Mouse (Mus musculus) thymus, postnatal 10 days (tissue): ENCODE data around the gene T2.
A peak's percentile ranks its signal among the peaks of the same experiment; 100 is the strongest.
"Not testable (repeated sequence)": the region's sequence is repeated elsewhere in the genome, so short reads cannot be mapped to it uniquely, and the experiment has no call there.

Experiments used
- DNase-seq, 2 experiments: peaks; one replicate each; pipeline ENCODE4 v3.0.0; 2021; ENCODE audit warnings: low spot score in 2 of 2

Gene T2

GRCm38 (mm10) chr17:8367514-8368480 lies 12.0 kb downstream of the T2 start:
- no peak for DNase-seq

- no peak for DNase-seq
Observed at GRCm38 (mm10) chr17:8368570-8368969, 12.8 kb downstream of the T2 start.

DNA sequence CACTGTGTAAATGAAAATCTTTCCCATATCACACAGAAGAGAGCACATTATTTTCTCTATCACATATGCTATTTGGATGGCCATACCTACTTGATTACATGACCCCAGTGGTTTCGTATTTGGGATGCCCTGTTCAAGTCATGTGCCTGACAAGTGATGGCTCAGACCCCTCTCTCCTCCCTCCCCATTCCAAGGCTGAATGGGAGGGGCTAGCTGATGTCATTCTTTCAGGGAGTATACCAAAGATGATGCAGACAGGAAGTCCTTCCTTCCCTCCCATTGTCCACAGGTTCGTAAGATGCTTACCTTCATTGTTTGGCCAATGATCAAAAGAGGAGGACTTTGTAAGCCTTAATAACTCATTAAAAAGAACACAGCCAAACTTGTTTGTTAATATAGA lies 13.4 kb downstream of the T2 start:
- no peak for DNase-seq

DNA sequence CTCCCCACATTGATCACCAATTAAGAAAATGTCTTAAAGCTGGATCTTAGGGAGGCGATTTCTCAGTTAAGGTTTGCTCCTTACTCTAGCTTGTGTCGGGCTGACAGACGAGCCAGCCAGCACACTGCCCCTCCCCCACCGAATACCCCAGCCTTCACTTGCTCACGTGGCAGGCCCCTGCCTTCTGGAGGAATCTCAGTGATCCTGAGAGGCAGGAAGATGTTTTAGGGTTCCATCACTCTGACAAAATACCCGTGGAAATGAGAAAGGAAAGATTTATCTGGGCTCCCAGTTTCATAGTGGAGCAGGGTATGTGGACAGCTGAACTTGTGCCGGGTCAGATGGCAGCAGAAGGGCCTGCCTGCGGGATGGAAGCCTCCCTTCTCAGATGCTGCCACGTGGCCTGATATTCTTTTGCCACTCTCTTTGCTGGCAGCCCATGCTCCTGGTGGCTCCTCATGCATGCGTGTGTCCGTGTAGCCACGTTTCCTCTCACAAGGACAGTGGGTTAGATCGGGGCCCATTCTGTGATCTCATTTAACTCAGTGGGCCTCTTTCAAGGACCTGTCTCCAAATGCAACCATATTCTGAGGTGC lies 14.9 kb downstream of the T2 start:
- DNase-seq = no peak

DNA sequence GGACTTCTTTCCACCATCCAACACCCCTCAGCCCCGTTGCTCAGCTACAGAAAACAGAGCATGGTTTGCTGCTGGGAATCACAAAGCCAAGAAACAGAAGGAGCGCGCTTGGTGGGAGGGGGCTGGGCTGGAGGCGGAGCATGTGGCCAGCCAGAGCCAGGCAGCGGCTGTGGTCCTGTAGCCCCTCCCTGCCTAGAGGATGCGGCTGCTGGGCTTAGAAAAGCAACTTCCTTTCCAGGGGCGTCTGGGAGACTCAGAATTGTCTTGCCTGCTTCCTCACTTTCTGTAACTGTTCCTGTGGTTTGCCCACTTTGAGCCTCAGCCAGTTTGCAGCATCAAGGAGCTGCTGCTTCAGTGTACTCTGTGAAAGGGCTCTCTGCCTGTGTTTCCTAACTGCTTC lies 16.0 kb downstream of the T2 start:
- peak; percentile 68 to 75 for DNase-seq

DNA sequence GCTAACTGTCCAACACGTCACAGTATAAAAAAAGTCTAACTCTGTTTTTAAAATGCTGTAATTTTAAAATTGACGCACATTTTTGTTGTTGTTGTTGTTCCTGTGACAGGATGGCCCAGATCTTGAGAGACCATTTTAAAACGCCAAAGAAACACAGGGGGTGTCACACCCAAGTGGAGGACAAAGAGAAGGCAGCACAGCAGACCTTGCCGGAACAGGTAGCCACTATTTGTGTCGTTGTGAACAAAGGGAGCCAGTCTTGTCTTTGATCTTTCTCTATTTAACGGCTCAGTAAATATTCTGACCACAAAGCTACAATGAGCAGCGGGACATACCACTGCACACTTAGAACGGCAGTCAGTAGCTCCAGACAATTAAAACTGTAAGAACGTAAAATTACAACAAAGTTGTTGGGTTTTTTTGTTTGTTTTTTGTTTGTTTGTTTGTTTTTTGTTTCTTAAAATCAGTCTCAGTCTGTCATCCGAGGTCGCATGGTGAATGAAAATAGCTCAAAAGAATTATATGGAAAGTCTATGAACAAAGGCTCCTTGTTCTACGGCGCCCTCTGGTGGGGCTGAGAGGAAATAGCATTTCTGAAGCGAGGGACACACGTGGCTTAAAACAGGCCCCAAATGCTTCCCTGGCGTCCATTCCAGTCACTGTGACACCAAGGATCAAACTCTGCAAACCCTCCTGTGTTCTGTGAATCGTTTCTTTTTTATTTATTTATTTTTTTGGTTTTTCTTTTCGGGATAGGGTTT lies 16.7 kb downstream of the T2 start:
- peak; percentile 70 to 83 for DNase-seq

DNA sequence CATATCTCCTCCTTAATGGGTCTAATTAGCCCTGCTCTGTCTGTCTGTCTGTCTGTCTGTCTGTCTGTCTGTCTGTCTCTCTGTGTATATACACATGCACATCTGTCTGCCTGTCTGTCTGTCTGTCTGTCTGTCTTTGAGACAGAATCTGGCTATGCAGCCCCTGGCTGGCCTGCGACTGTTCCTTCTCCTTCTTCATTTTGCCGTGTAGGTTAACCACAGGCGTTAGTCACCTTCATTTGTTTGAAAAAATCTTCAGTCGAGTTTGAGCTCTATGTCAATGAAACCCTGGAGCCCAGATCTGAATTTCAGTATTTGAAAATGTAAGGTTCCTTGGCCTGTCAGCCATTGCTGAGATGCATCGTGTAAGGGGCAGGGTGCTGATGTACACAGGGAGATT lies 21.5 kb downstream of the T2 start:
- no peak for DNase-seq

GRCm38 (mm10) chr17:8385441-8385840 lies 29.6 kb downstream of the T2 start:
- DNase-seq = no peak

DNA sequence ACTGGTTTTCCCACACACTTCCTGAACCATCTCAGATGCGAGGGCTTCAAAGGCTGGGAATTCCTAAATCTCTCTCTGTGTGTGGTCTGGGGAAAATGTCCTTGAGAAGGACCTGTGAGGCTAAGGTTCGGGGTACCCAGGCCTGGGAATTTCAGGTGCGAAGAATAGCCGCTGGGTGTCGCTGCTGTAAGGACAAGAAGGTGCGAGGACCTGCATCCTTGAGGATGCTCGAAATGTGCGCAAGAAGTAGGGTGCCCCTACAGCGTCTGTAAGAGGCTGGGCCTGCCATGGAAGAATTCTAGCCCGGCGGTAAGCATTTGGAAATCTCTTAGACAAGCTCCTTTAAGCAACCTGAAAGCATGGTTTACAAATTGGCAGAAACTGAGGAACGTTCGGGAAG lies 32.7 kb downstream of the T2 start:
- DNase-seq = peak in 1 of 2 experiments; percentile 52

DNA sequence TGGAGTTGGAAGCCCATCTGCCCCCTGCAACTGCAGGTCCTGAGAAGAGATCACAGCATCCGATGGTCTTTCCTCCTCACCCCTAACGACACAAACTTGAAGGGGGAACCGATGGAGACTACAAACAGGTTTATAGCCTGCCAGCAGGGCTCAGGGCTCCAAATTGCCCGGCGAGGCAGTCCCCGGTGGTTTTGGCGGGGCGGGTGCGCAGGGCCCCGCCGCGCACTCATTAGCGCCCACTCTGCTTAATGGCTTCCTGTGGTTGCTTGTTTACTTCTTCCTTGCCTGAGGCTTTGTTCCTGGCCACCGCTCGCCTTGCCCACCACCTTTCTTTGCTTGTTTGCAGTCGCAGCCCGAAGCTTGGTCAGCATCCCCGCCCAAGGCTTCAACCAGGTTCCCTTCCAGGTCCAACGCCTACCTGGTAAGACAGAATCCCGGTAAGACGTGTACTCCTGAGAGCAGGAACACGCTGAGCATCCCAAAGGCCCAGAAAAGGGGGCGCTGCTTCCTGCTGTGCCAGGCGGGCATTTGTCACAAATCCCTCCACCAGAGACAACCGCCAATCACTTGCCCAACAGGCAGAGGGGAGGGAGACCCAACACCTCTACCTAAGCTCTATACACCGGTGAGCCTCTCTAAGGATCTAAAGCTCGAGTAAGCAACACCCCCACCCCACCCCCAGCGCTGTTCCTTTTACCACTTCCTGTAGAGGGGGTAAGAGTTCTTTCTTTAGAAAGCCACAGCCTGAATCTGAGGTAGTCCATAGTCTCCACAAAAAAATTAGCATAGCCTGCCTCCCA lies 33.4 kb downstream of the T2 start:
- peak in 1 of 2 experiments; percentile 21 for DNase-seq

DNA sequence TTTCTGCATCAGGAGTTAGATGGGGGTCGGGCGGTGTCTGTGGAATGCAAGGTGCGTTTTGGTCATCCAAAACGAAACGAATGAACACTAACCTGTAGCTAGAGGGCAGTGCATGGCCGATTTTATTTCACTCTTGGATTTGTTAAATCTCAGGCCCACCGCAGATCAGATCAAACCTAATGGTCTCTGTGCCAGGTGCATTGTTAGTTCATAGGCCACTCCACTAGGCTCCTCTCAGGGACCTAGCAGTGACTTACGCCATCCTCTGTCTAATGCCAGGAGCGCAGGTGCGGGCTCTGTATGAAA lies 34.0 kb downstream of the T2 start:
- DNase-seq = no peak

DNA sequence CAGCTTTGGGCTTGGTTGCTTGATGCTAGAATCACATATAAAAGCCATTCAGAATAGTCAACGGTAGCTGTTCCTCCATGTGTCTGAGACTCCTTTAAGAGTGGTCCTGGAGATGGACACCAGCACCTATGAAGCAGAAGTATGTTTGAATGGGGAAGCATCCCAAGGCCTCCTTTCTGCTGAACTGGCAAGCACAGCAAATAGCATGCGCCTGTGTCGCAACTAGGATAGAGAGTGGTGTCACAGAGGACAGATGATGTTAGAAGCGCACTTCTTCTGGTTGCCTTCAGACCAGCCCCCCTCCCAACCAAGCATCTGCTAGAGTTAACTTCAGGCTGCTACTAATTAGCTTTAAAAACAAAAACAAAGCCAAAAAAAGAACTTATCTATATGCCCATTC lies 34.7 kb downstream of the T2 start:
- no peak for DNase-seq

DNA sequence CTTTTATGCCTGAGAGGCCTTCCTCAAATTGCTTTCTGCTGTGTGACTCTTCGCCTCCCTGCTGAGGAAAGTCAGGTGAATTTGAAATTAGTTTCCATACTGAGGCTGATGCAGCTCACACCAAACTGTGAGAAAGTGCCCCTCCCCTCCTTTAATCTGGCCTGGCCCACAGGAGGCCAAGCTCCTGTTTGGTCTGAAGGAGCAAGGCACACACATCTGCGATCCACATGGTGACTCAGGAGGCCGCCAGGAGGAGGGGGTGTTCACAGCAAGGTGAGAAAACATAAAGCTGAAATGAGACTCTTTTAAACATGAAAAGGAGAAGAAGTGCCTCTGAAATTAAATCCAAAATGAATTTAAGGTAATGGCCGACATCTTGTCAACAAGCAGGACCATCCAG lies 40.6 kb downstream of the T2 start:
- DNase-seq = no peak

DNA sequence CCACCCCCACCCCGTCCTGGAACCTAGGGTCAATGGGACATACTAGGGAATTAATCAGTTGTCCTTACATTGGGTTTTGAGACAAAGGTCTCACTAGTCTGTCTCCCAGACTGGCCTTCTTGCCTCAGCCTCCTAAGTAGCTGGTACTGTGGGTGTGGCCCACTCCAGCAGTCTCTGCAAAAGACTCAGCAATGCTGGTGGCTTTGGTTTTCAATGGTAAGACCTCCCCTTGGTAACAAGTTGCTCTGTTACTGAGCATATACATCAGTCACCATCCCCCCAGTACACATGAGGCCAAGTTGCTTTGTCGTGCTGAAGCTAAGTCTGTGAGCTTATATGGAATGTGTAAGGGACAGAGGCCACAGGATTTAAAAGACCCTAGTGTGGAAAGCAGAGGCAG lies 42.2 kb downstream of the T2 start:
- no peak for DNase-seq

DNA sequence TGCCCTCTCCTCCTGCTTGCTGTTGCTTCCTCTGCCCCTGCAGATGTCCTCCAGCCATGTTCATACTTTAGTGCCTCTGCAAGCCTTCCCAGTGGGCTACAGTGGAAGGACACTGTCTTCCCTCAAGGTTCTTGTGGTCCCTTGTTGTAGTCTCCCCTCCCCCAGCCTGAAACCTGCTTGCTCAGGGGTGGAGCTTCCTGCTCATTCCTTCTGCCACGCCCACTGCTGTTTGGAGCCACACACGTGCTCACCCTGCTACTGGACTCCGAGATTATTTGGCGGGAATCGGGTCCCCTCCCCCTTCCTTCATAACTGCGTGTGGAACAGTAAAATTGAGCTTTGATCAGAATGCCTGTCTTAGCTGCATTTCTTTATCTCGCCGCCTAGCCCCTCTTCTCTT lies 48.1 kb downstream of the T2 start:
- not testable (repeated sequence) for DNase-seq

DNA sequence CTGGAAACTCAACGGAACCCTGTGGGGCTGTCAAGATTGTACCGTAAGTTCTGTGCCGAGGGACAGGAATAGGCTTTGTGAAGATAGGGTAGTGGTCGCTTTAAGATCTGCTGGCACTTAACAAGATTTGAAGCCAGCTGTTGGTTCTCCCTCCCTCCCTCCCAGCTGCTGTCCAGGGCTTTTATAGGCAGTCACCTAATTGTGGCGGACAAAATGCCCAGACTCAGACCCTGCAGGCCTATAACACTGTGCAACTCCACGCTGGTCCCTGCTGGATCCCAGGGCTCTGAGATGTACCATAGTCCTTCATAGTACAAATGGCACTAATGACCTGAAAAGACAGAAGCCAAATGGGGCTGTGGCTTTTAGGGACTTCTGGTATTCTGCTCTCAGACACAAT lies 50.5 kb downstream of the T2 start:
- DNase-seq = no peak

GRCm38 (mm10) chr17:8408002-8408401 lies 52.2 kb downstream of the T2 start:
- DNase-seq = not testable (repeated sequence)

DNA sequence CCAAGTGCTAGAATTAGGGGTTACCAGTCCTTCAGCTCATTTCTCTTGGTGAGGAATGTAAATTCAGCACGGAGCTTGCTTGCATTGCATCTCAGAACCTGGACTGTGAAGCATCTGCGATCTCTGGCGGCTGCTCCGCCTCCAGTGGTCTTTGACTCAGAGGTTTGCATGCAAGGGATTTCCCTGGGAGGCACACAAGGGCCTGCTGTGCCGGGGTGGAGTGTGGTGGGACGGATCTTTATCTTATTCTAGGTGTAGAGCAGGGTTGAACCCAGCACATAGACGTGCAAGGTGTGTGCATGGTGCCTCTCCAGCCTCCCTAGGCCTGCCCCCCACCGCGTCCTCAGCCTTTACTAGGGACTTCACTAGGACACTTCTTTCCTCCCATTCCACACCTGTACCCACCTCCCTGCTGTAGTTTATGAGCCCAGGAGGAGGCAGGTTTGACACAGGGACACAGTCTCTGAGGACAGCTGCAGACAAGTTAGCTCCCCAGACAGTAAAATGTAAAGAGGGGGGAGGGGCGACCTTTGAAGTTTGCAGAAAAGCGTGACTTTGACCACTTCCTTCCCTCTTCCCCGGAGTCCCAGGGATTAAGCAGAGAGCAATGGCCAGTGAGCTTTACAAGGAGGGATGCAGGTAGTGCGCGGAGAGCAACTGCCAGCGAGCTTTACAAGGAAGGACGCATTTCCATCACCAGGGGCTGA lies 53.0 kb downstream of the T2 start:
- peak in 1 of 2 experiments; percentile 13 for DNase-seq

DNA sequence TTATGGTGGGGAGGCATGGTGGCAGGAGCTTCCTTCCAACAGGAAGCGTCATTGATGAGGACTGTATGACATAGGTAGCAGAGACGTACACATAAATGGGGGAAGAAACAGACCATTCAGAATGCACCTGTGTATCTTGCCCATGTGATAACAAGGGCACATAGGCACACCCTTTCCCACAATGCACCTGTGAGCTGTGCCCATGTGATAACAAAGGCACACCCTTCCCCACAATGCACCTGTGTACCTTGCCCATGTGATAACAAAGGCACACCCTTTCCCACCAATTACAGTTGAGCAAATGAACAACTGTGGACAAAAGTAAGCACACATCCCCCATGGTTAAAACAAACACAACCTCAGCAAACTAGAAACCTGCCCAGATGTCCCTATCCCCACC lies 54.5 kb downstream of the T2 start:
- DNase-seq = no peak

GRCm38 (mm10) chr17:8413656-8414055 lies 57.9 kb downstream of the T2 start:
- DNase-seq = no peak

DNA sequence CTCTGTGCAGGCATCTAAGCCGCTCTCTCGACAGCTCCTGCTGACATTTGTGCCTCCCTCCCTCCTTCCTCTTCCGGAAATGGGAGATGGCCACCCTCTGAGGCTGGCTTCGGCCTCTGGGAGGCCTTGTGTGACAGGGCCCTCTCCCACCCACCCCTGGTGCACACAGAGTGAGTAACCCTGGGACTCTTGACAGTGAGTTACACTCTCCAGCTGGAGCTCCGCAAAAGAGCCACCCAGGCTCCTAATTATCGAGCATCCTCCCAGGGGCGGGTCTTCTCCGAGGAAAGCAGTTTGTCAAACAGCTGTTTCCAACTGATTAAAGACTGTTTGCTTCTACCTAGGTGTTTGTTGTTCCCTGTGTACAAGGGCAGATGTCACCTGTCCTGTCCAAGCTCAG lies 59.7 kb downstream of the T2 start:
- DNase-seq = no peak
